Mouse (Mus musculus) bone marrow macrophage, adult 2 months (primary cell): Measurements from ENCODE around the gene Dlx5.

ENCODE experiments used
- CTCF ChIP-seq: IDR thresholded peaks from 2 replicates; pipeline ENCODE4 v1.5.1; 2012; ENCODE audit warnings: low read depth, mild to moderate bottlenecking, low read length, moderate library complexity
- POLR2A ChIP-seq: IDR thresholded peaks from 2 replicates; pipeline ENCODE4 v1.6.1; 2012; ENCODE audit warnings: mild to moderate bottlenecking, low read depth, low read length, borderline replicate concordance

GRCm38 (mm10) chr6:6877981-6878840 lies 3.7 kb downstream of the Dlx5 start:
- TF ChIP-seq POLR2A (no peak), CTCF (no peak)
